Mouse (Mus musculus) liver, adult 2 months (tissue): ENCODE measurements at regions not wholly inside any gene's neighbourhood (a gene's known extent, or its start where the extent isn't known, plus 50 kb on each side); places are given as distances from the start of the nearest gene placed in this dataset.

Experiments used
- DNase-seq: peaks from one replicate; pipeline ENCODE4 v3.0.0-alpha.2; 2011; ENCODE audit warnings: low read depth, low spot score; ENCODE audit errors: extremely low read depth
- H3K27ac ChIP-seq: fragments of 200-500 bp; replicated peaks from 2 replicates; pipeline ENCODE4 v1.5.1; 2012; ENCODE audit warnings: low read depth, mild to moderate bottlenecking, control low read depth, inconsistent platforms, low read length; ENCODE audit not compliant: insufficient read depth
- H3K27me3 ChIP-seq: fragments of 200-500 bp; 2 replicates; pipeline ENCODE4 v1.6.1; 2012; ENCODE audit warnings: mild to moderate bottlenecking, moderate library complexity, low read length, inconsistent platforms; ENCODE audit not compliant: control insufficient read depth, insufficient read depth
- H3K36me3 ChIP-seq: fragments of 200-500 bp; 2 replicates; pipeline ENCODE4 v1.6.1; 2012; ENCODE audit warnings: low read length, inconsistent platforms; ENCODE audit not compliant: control insufficient read depth, insufficient read depth
- H3K4me1 ChIP-seq: fragments of 200-500 bp; 2 replicates; pipeline ENCODE4 v1.6.1; 2011; ENCODE audit warnings: low read length; ENCODE audit not compliant: control insufficient read depth, insufficient read depth
- H3K4me3 ChIP-seq: fragments of 200-500 bp; 2 replicates; pipeline ENCODE4 v1.5.1; 2011; ENCODE audit warnings: low read depth, mild to moderate bottlenecking, control low read depth, low read length, moderate library complexity; ENCODE audit not compliant: insufficient read depth
- H3K79me2 ChIP-seq: fragments of 200-500 bp; 2 replicates; pipeline ENCODE4 v1.6.1; 2012; ENCODE audit warnings: inconsistent platforms, mild to moderate bottlenecking, low read length, moderate library complexity; ENCODE audit not compliant: control insufficient read depth, insufficient read depth
- H3K9ac ChIP-seq: fragments of 200-500 bp; 2 replicates; pipeline ENCODE4 v1.6.1; 2012; ENCODE audit warnings: low read depth, mild to moderate bottlenecking, control low read depth, inconsistent platforms, low read length
- CTCF ChIP-seq: fragments of 200-500 bp; IDR thresholded peaks from 2 replicates; pipeline ENCODE4 v1.5.1; 2011; ENCODE audit warnings: low read depth, low read length, control low read depth
- POLR2A ChIP-seq: fragments of 200-500 bp; IDR thresholded peaks from 2 replicates; pipeline ENCODE4 v1.6.1; 2011; ENCODE audit warnings: low read length, control low read depth; ENCODE audit not compliant: insufficient read depth; ENCODE audit errors: extremely low read depth
- WGBS: fragments of 180-500 bp; shearing (Covaris S2); methylation state at CpG from one replicate; pipeline ENCODE4 v1.1.7; 2018; 5-methylcytosine and 5-hydroxymethylcytosine counted together

DNA sequence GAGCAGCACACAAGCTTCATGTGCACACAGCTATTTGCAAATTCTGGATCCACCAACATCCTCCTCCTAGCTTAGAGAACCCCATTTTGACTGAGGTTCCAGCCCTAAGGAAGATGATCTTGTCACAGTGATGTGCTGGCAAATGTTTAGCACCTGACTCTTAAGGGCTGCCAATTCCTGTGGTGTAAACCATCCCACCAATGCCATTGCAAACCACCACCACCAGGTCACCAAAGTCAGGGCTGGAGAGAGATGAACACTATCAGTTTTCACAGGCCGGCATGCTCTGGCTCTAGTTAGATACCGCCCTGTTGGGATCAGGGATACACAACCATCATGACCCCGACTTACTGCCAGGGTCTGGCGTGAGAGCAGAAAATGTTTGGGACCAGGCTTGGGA, 125.9 kb downstream of the Slc38a6 start:
- Histone ChIP-seq H3K9ac (no peak overlapping the region), H3K79me2 (no peaks in the 10 kb centered on the region), H3K4me3 (no peak overlapping the region), H3K4me1 (peaks cover 8% of the 10 kb centered on the region), H3K27ac (no peak overlapping the region), H3K27me3 (no peaks in the 10 kb centered on the region), H3K36me3 (no peaks in the 10 kb centered on the region)
- 88% methylated on average over 4 of the region's 4 CpGs for WGBS
- no peak for TF ChIP-seq CTCF
- TF ChIP-seq POLR2A: no peak
- DNase-seq: no peak

GRCm38 (mm10) chr12:73410924-73411323, 124.3 kb downstream of the Slc38a6 start:
- H3K4me1 ChIP-seq: peaks cover 11% of the 10 kb centered on the region
- no peaks in the 10 kb centered on the region for H3K36me3 ChIP-seq
- TF ChIP-seq POLR2A: no peak
- TF ChIP-seq CTCF: no peak
- no peak overlapping the region for H3K27ac ChIP-seq
- H3K79me2 ChIP-seq: no peaks in the 10 kb centered on the region
- 32% methylated on average over 7 of the region's 7 CpGs for WGBS
- H3K27me3 ChIP-seq: no peaks in the 10 kb centered on the region
- H3K4me3 ChIP-seq: no peak overlapping the region
- H3K9ac ChIP-seq: no peak overlapping the region
- DNase-seq: peak; percentile 72

DNA sequence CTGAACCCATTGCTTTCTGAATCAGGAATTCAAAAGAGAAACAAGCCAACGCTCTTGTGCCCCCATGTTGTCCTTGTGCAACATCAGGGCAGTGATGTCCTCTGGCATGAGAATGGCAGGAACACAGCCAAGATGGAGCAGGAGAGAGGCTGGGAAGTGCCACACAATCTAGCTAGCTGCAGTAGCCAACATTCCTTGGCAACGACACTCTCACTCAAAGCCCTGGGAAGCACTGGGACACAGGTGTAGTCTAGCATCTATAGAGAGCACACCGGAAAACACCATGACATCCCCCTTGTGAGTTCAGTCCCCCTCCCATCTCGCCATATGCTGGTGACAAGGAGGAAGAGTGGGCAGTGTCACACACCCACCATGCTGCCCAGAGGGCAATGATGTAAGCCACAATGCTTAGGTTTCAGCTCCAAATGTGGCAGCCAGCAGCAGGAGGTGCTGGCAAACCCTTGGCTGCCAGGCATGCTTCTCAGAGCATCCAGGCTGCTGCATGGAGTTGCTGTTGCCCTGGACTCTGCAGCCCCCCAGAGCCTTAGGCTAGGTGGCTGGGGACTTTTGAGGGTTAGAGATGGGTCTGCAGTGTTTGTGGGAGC, 123.0 kb downstream of the Slc38a6 start:
- Histone ChIP-seq H3K4me3 (no peak overlapping the region), H3K27me3 (no peaks in the 10 kb centered on the region), H3K36me3 (no peaks in the 10 kb centered on the region), H3K9ac (no peak overlapping the region), H3K4me1 (peaks cover 11% of the 10 kb centered on the region), H3K27ac (no peak overlapping the region), H3K79me2 (no peaks in the 10 kb centered on the region)
- 40% methylated on average over 4 of the region's 4 CpGs for WGBS
- DNase-seq: peak; percentile 98
- no peak for TF ChIP-seq POLR2A
- TF ChIP-seq CTCF: no peak

DNA sequence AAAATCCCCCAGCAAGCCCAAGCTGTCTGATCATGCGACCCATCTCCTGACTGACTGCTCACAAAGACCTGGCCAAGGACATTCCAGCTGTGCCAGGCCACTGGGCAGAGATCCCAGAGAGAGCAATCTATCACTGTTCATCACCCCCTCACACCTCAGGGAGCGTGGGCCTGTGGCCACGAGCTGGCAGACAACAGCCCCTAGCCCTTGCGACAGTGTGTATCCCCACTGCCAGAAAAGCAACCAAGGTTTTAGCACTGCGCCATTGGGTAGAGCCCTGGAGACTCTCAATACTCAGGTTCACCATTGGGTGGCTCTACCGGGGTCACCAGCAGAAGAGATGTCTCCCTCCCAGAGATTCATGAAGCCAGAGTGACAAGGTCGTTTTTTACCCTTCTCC, 122.0 kb downstream of the Slc38a6 start:
- DNase-seq: peak; percentile 98
- Histone ChIP-seq H3K27me3 (no peaks in the 10 kb centered on the region), H3K4me1 (peaks cover 11% of the 10 kb centered on the region), H3K9ac (no peak overlapping the region), H3K27ac (peak overlapping the region; percentile 37), H3K79me2 (no peaks in the 10 kb centered on the region), H3K36me3 (no peaks in the 10 kb centered on the region), H3K4me3 (no peak overlapping the region)
- WGBS: 27% methylated on average over 7 of the region's 7 CpGs
- TF ChIP-seq POLR2A (no peak), CTCF (peak; percentile 11; the same call in 1 of the 2 replicates)

- peaks cover 11% of the 10 kb centered on the region for H3K4me1 ChIP-seq
- H3K27me3 ChIP-seq: no peaks in the 10 kb centered on the region
- no peak for DNase-seq
- no peak for TF ChIP-seq POLR2A
- TF ChIP-seq CTCF: no peak
- H3K9ac ChIP-seq: no peak overlapping the region
- no peak overlapping the region for H3K4me3 ChIP-seq
- H3K79me2 ChIP-seq: no peaks in the 10 kb centered on the region
- H3K27ac ChIP-seq: no peak overlapping the region
- 45% methylated on average over 11 of the region's 11 CpGs for WGBS
- H3K36me3 ChIP-seq: no peaks in the 10 kb centered on the region
These were observed 121.6 kb downstream of the Slc38a6 start for GRCm38 (mm10) chr12:73408165-73408564.

DNA sequence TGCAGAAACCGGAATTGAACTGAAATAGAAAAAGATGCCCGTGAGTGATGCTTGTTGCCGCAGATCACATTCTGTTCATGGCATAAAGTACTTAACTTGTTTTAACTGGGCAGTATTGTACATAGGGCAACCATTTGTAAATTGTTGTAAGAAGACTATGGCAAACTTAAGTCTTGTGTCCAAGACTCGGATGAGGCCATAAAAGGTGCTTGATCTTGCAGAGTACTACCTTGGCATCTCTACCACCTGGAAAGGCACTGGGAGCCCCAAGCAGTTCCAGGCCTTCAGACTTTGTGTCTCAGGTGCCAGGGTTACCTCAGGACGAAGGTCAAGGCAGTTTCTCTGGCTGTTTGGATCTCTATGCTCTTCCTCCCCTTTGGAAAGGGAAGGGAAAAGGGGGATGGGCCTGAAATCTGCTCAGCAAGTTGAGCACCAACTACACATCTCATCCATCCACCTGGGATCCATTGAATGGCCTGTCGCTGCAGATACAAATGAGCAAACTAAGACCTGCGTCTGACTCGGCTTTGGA, 120.0 kb downstream of the Slc38a6 start:
- H3K27ac ChIP-seq: no peak overlapping the region
- no peaks in the 10 kb centered on the region for H3K27me3 ChIP-seq
- no peak overlapping the region for H3K4me3 ChIP-seq
- WGBS: 90% methylated on average over 8 of the region's 8 CpGs
- no peak for TF ChIP-seq POLR2A
- H3K79me2 ChIP-seq: no peaks in the 10 kb centered on the region
- no peak overlapping the region for H3K9ac ChIP-seq
- peak; percentile 79 for DNase-seq
- peaks cover 16% of the 10 kb centered on the region for H3K4me1 ChIP-seq
- H3K36me3 ChIP-seq: no peaks in the 10 kb centered on the region
